Mouse (Mus musculus): Measurements from ENCODE around the gene Spsb2.
A peak's percentile ranks its signal among the peaks of the same experiment; 100 is the strongest.

Spsb2 gene

GRCm38 (mm10) chr6:124808358-124809012 lies at the start of gene Spsb2:
Gene Spsb2, plus strand, starts transcription at chr6:124808661.
- DNase-seq (ENCODE audit: low read depth, low spot score): peak; percentile 47

DNA sequence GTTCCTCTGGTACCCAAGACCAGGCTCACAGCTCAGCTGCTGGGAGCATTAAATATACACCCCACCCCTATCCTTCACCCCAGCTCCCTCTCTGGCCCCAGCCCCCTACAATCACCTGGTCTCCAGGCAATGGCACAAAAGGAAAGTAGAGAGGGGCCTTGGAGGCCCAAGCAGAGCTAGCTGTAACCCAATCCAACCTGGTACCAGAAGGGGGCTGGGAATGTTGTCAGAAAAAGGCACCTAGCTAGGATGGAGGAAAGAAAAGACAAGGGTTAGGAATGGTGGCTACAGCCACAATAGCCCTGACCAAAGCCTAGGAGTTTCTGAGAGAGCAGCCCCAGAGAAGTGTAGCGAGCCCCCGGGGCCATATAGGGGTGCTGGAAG lies 49.6 kb upstream of the Spsb2 start:
- no peak for DNase-seq (ENCODE audit: low read depth, low spot score)

- peak; percentile 96 for DNase-seq (ENCODE audit: low read depth, low spot score)
Observed at GRCm38 (mm10) chr6:124759259-124759658, 49.2 kb upstream of the Spsb2 start.

DNA sequence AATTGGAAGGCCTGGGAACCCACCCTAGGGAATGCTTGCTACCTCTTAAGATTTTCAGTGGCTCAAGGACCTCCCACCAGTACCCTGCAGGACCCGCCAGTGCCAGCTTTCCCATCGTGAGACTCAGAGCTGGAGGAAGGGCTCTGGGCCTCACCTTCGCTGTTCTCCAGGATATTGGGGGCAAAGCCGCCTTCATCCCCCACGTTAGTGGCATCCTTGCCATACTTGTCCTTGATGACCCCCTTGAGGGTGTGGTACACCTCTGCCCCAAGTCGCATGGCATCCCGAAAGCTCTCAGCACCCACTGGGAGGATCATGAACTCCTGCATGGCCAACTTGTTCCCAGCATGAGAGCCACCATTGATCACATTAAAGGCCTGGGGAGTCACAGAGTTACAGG lies 42.5 kb upstream of the Spsb2 start:
- no peak for DNase-seq (ENCODE audit: low read depth, low spot score)

DNA sequence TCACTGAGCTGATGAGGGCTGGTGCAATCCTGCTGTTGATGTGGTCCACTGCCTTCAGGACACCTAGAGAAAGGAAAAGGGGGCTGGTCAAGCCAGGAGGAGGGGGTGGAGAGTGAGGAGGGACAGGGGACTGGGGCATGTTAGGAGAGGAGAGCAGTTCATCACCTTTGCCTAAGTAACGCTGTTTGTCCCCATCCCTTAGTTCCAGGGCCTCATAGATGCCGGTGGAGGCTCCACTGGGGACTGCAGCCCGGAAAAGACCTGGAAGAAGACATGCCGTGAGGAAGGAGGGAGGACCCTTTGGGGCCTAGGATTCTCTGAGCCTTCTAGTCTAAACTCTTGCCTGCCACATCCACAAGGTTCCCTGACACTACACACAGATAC lies 40.9 kb upstream of the Spsb2 start:
- no peak for DNase-seq (ENCODE audit: low read depth, low spot score)

GRCm38 (mm10) chr6:124767920-124768703 lies 40.3 kb upstream of the Spsb2 start:
- DNase-seq (ENCODE audit: low read depth, low spot score): peak; percentile 90

DNA sequence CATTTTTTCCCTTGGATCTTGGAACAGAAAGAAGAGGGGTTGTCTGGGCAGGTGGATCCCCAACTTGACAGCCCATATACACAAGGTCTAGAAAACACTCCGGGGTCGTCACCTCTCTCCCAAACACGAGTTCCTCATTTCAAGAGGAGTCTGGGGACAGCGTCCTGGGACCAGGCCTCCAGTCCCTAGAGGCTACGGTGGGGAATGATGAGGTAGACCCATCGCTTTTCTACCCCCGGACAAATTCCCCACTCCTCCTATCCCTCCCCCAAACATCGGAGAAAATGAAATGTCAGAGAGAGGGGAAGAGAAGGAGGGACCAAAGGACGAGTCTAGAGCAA lies 39.8 kb upstream of the Spsb2 start:
- DNase-seq (ENCODE audit: low read depth, low spot score): no peak

GRCm38 (mm10) chr6:124769101-124769765 lies 39.2 kb upstream of the Spsb2 start, which contains the start of gene Eno2:
Gene Eno2, minus strand, starts transcription at chr6:124769673.
- peak; percentile 95 for DNase-seq (ENCODE audit: low read depth, low spot score)

- DNase-seq (ENCODE audit: low read depth, low spot score): peak; percentile 64
Observed at GRCm38 (mm10) chr6:124770013-124770412, 38.4 kb upstream of the Spsb2 start.

GRCm38 (mm10) chr6:124770511-124770910 lies 38.0 kb upstream of the Spsb2 start:
- DNase-seq (ENCODE audit: low read depth, low spot score): no peak

GRCm38 (mm10) chr6:124779222-124779983 lies 29.1 kb upstream of the Spsb2 start, which contains the start of gene Lrrc23:
Gene Lrrc23, minus strand, starts transcription at chr6:124779727.
- DNase-seq (ENCODE audit: low read depth, low spot score): peak; percentile 60

- no peak for DNase-seq (ENCODE audit: low read depth, low spot score)
Observed at GRCm38 (mm10) chr6:124779984-124780416, 28.5 kb upstream of the Spsb2 start.

- peak; percentile 42 for DNase-seq (ENCODE audit: low read depth, low spot score)
Observed at GRCm38 (mm10) chr6:124780917-124781316, 27.5 kb upstream of the Spsb2 start.

DNA sequence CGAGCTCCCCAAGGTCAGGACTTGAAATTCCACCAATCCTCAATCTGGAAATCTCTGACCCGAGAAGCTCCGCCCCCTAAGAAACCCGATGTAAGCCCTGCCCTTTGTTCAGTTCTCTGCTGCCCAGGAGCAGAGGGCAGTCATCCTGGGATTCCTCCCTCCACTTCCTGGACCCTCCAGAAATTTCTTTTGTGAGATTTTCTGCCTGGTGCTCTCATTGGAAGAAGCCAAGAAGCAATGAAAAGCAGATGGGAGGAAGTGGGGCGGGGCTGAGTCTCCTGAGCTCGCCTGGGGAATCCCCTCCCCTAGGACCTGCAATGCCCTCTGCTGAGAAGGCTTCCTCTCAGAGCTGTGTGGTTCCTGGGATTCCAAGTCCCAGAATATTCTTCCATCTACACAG lies 26.0 kb upstream of the Spsb2 start:
- DNase-seq (ENCODE audit: low read depth, low spot score): no peak

- peak; percentile 94 for DNase-seq (ENCODE audit: low read depth, low spot score)
Observed at GRCm38 (mm10) chr6:124786756-124787420, 21.6 kb upstream of the Spsb2 start.

DNA sequence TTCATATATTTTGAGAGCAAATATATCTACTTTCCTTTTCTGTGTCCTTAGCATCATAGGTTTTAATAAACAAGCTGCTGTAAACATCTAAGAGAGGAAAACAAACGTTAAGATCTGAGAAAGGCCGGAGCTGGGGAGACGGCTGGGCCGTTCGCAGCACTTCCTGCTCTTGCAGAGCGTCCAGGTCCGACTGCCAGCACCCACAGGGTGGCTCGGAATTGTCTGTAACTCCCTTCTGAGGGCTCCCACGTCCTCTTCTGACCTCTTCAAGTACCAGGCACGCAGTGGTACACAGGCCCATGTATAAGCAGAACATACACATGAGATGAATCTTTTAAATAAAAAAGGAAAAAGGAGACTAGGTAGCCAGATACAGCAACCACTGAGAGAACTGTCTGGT lies 20.7 kb upstream of the Spsb2 start:
- no peak for DNase-seq (ENCODE audit: low read depth, low spot score)

DNA sequence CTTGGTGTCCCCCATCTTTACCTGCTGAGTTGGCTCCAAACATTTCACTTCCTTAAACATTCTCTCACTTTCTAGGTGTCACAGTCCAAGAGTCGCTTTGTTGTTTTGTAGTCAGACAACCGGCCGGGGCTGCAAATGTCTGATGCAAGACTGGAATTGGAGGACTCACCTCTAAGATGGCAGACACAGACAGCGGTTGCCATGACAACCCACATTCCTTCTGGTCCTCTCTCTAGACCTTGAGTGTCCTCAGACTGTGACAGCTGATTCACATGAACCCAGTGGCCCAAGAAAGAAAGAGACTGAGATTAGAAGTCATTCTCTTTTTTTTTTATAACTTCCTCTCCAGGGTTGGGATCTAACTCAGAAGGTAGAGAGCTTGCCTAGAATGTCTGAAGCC lies 18.9 kb upstream of the Spsb2 start:
- DNase-seq (ENCODE audit: low read depth, low spot score): peak; percentile 54

GRCm38 (mm10) chr6:124790121-124790520 lies 18.3 kb upstream of the Spsb2 start:
- DNase-seq (ENCODE audit: low read depth, low spot score): peak; percentile 33

DNA sequence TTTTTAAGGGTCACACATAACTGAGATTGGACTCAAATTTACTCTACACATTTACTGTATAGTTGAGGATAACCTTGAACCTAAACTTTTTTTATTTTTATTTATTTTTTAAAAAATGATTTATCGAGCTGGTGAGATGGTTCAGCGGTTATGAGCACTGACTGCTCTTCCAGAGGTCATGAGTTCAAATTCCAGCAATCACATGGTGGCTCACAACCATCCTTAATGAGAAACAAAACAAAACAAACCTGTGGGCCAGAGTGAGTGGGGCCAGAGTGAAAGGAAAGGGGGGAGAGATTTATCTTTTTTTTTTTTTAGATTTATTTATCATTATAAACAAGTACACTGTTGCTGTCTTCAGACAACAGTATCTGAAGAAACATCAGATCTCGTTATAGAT lies 16.6 kb upstream of the Spsb2 start:
- DNase-seq (ENCODE audit: low read depth, low spot score): no peak

DNA sequence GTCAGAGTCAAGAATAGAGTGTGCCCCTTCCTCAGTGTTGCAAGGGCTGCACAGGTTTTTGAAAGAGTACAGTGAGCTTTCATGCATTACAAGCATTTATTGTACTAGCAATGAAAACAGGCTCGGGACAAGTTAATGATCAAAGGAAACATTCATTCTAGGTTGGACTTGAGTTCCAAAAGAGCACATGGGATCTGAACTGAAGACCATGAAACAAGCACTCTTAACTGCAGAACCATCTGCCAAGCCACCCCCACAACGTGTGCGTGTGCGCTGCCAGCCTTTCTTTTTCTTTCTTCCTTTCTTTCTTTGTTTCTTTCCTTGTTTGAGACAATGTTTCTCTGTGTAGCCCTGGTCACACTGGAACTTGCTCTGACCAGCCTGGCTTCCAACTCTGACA lies 12.7 kb upstream of the Spsb2 start:
- DNase-seq (ENCODE audit: low read depth, low spot score): no peak

DNA sequence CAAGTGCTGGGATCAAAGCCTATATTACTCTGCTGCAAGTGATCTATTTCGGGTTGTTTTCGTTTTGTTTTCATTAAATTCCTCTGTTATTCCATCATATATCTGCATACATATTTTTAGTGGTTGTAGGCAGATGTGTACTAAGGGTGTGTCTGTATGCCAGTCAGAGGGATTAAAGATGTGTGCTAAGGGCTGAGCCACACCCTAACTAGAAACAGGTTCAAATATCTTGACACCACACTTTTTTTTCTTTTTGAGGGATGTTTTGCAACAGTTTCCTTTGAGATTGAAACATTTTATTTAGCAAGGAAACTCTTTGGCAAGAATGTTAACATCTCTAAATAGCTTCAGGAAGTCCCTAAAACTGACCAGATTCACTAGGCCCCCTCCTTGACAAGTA lies 12.3 kb upstream of the Spsb2 start:
- DNase-seq (ENCODE audit: low read depth, low spot score): no peak
